Mouse (Mus musculus) bone marrow, adult 2 months (tissue): ENCODE data around the gene Gm2916. TPM values are rescaled to one million over a fixed set of nuclear protein-coding genes. Genes with fewer than 3 reads are reported as not detected.
"Not testable (repeated sequence)": the region's sequence is repeated elsewhere in the genome, so short reads cannot be mapped to it uniquely, and the experiment has no call there.

Source experiments
- H3K27ac ChIP-seq: fragments of 200-500 bp; 2 replicates; pipeline ENCODE4 v1.5.1; 2012; ENCODE audit warnings: low read depth, mild to moderate bottlenecking, control low read depth, inconsistent platforms, low read length; ENCODE audit not compliant: control insufficient read depth, poor library complexity, insufficient read depth
- H3K4me1 ChIP-seq: fragments of 200-500 bp; 2 replicates; pipeline ENCODE4 v1.6.1; 2011; ENCODE audit warnings: low read length; ENCODE audit not compliant: control insufficient read depth, insufficient read depth
- H3K4me3 ChIP-seq: fragments of 200-500 bp; replicated peaks from 2 replicates; pipeline ENCODE3; 2011; ENCODE audit warnings: mild to moderate bottlenecking, low read depth, low read length, control low read depth; ENCODE audit not compliant: control insufficient read depth
- WGBS: fragments of 180-500 bp; shearing (Covaris S2); methylation state at CpG from one replicate; pipeline ENCODE4 v1.1.7; 2018; 5-methylcytosine and 5-hydroxymethylcytosine counted together
- polyA plus RNA-seq: library from polyadenylated mRNA; stranded (reverse); fragments of >200 nt; gene quantifications from 2 replicates; pipeline ENCODE4 v1.2.4, GENCODE M21; 2011; ENCODE audit warnings: low replicate concordance; ENCODE audit not compliant: missing spikeins, insufficient read depth, insufficient read length

Gm2916 gene
- polyA plus RNA-seq: not detected in 2 replicates

DNA sequence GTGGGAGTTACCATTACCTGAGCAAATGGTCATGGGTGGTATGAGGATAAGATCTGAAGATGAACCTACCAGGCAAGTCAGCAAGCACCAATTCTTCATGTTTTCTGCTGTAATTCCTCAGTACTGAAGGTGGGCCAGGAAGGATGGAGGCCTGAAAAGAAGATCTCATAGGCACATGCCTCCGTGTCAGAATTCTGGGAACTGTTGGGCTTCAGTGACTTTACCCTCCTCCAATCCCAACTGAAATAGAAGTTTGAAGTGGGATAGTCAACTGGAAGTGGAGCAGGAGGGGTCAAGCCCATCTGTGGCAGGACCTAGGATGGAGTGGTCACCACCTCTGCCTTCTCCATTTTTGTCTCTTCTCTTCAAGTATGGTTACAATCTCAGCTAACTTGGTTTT, at the start of gene Gm2916:
Gene Gm2916, plus strand, starts transcription at position 301 of the 400 bp plus-strand sequence.
- WGBS: no CpG with 5 or more reads among the region's 1 CpGs
- H3K27ac ChIP-seq, H3K4me3 ChIP-seq, H3K4me1 ChIP-seq: not testable (repeated sequence)

DNA sequence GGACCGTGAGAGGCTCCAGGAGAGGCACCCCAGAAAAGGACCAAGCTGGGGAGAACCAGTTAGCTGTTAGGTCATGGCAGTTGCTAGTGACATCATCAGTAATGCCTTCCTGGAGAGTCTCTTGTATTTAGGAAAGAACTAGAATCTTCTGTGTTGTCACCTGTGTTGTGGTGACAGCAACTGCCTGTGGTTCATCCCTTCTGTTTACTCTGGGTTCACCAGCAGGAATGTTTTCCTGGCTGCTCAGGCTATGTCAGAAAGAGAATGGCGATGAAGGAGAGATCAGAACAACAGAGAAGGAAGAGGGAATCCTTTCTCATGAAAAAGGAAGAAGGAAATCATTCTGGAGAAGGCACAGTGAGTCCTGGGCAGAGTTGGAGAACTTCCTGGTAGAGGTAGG, 38.0 kb upstream of the Gm2916 start, which contains the start of gene Gm3033:
Gene Gm3033, plus strand, starts transcription at position 301 of the 400 bp plus-strand sequence.
- not testable (repeated sequence) for H3K4me3 ChIP-seq, H3K27ac ChIP-seq, H3K4me1 ChIP-seq
- no CpG with 5 or more reads among the region's 2 CpGs for WGBS

DNA sequence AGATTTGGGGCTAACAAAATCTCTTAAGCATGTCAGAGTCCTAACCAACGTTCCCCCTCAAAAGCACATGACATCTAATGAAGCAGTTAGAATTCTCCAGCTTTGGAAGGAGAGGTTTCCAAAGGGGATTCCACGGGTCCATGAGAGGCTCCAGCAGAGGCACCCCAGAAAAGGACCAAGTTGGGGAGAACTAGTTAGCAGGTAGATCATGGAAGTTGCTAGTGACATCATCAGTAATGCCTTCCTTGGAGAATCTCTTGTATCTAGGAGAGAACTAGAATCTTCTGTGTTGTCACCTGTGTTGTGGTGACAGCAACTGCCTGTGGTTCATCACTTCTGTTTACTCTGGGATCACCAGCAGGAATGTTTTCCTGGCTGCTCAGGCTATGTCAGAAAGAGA, 47.5 kb downstream of the Gm2916 start, which contains the start of gene Gm3029:
Gene Gm3029, plus strand, starts transcription at position 301 of the 400 bp plus-strand sequence.
- not testable (repeated sequence) for H3K4me3 ChIP-seq, H3K27ac ChIP-seq, H3K4me1 ChIP-seq
- WGBS: 50% methylated on average over 1 of the region's 2 CpGs

DNA sequence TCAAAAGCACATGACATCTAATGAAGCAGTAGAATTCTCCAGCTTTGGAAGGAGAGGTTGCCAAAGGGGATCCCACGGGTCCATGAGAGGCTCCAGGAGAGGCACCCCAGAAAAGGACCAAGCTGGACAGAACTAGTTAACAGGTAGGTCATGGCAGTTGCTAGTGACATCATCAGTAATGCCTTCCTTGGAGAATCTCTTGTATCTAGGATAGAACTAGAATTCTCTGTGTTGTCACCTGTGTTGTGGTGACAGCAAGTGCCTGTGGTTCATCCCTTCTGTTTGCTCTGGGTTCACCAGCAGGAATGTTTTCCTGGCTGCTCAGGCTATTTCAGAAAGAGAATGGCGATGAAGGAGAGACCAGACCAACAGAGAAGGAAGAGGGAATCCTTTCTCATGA, 79.3 kb downstream of the Gm2916 start, which contains the start of gene Gm3095:
Gene Gm3095, plus strand, starts transcription at position 301 of the 400 bp plus-strand sequence.
- H3K4me3 ChIP-seq, H3K4me1 ChIP-seq, H3K27ac ChIP-seq: not testable (repeated sequence)
- no CpG with 5 or more reads among the region's 2 CpGs for WGBS

Other genes with a start within 250 kb of the Gm2916 start
- gene Gm3012, start 249.7 kb upstream of the Gm2916 start, polyA plus RNA-seq: not detected in 2 replicates
- gene Gm3020, start 232.1 kb upstream of the Gm2916 start, polyA plus RNA-seq: not detected in 2 replicates
- not detected in 2 replicates for gene Gm3043, start 195.4 kb upstream of the Gm2916 start, polyA plus RNA-seq
- not detected in 2 replicates for gene Gm3002, start 74.1 kb upstream of the Gm2916 start, polyA plus RNA-seq
- not detected in 2 replicates for gene Gm3033, start 37.9 kb upstream of the Gm2916 start, polyA plus RNA-seq
- not detected in 2 replicates for gene Gm3029, start 47.6 kb downstream of the Gm2916 start, polyA plus RNA-seq
- gene Gm3095, start 79.4 kb downstream of the Gm2916 start, polyA plus RNA-seq: not detected in 2 replicates
- not detected in 2 replicates for gene Gm3099, start 114.2 kb downstream of the Gm2916 start, polyA plus RNA-seq
- gene Gm5796, start 139.8 kb downstream of the Gm2916 start, polyA plus RNA-seq: not detected in 2 replicates
- not detected in 2 replicates for gene Gm3115, start 199.9 kb downstream of the Gm2916 start, polyA plus RNA-seq
- gene Gm8108, start 226.4 kb downstream of the Gm2916 start, polyA plus RNA-seq: not detected in 2 replicates